Mouse (Mus musculus): ENCODE data around the gene Scrn1.

DNA sequence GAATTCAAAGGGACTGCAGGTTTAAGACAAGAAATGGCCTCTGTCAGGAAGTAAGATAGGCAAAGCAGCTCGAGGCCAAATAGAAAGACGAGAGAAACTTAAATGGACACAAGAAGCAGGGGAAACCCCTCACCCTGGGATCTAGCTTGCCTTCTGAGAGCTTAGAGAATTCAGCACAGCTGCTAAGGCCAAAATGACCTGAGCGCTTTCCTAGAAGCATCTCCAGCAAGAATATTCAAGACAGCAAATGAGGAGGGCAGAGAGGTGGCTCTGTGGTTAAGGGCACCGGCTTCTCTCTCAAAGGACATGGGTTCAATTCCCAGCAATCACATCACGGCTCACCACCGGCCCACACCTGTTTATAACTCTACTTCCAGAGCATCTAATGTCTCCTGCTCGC is 29.2 kb downstream of the Scrn1 start:
- no peak for TF ChIP-seq CTCF (IDR thresholded peaks at IDR 0.05; ENCODE audit: control insufficient read depth, insufficient read depth, insufficient replicate concordance, low read depth, low read length)
- TF ChIP-seq POLR2A (IDR thresholded peaks at IDR 0.05; ENCODE audit: control insufficient read depth, low read depth, low read length) = no peak

Data from testis, adult 2 months (tissue).